Mouse (Mus musculus) kidney, adult 2 months (tissue): ENCODE data around the gene 1700018B08Rik.

ENCODE experiments used
- CTCF ChIP-seq: fragments of 200-500 bp; conservative IDR thresholded peaks from 2 replicates; pipeline ENCODE4 v1.5.1; 2011; ENCODE audit warnings: low read depth, mild to moderate bottlenecking, control low read depth, low read length, moderate library complexity, mixed read lengths; ENCODE audit not compliant: insufficient read depth, insufficient read length
- POLR2A ChIP-seq: fragments of 200-500 bp; IDR thresholded peaks from one replicate; pipeline ENCODE4 v1.6.1; 2011; ENCODE audit warnings: low read depth, low read length, control low read depth

GRCm38 (mm10) chr8:121542901-121543300, 1.2 kb downstream of the 1700018B08Rik start:
- no peak for TF ChIP-seq POLR2A
- no peak for TF ChIP-seq CTCF
